Mouse (Mus musculus) spleen, postnatal 4 days (tissue): ENCODE data around the gene Atrx.
"Not testable (repeated sequence)": the region's sequence is repeated elsewhere in the genome, so short reads cannot be mapped to it uniquely, and the experiment has no call there.

Experiments used
- DNase-seq, 2 experiments: peaks; one replicate each; pipeline ENCODE4 v3.0.0; 2022; ENCODE audit warnings: low spot score in 2 of 2

Gene Atrx

GRCm38 (mm10) chrX:105928861-105929477 lies at the start of gene Atrx:
Atrx (minus strand) TSS chrX:105929403.
- DNase-seq = peak; percentile 67 to 78

GRCm38 (mm10) chrX:105957091-105957490 lies 27.9 kb upstream of the Atrx start:
- DNase-seq = not testable (repeated sequence)

- no peak for DNase-seq
Measured at GRCm38 (mm10) chrX:105953999-105954398, 24.8 kb upstream of the Atrx start.

GRCm38 (mm10) chrX:105946357-105946756 lies 17.2 kb upstream of the Atrx start:
- DNase-seq = no peak

- no peak for DNase-seq
Measured at GRCm38 (mm10) chrX:105939245-105939644, 10.0 kb upstream of the Atrx start.

- no peak for DNase-seq
Measured at GRCm38 (mm10) chrX:105937736-105938135, 8.5 kb upstream of the Atrx start.

- DNase-seq = no peak
Measured at GRCm38 (mm10) chrX:105934341-105934740, 5.1 kb upstream of the Atrx start.

GRCm38 (mm10) chrX:105929478-105930038 lies 355 bp upstream of the Atrx start:
- DNase-seq = no peak

GRCm38 (mm10) chrX:105927941-105928860 lies 1.0 kb downstream of the Atrx start:
- peak; percentile 15 to 62 for DNase-seq

- no peak for DNase-seq
Measured at GRCm38 (mm10) chrX:105926121-105926735, 3.0 kb downstream of the Atrx start.

GRCm38 (mm10) chrX:105924326-105925070 lies 4.7 kb downstream of the Atrx start:
- no peak for DNase-seq

- DNase-seq = no peak
Measured at GRCm38 (mm10) chrX:105923896-105924295, 5.3 kb downstream of the Atrx start.

- not testable (repeated sequence) for DNase-seq
Measured at GRCm38 (mm10) chrX:105922986-105923385, 6.2 kb downstream of the Atrx start.

- DNase-seq = peak; percentile 38 to 72
Measured at GRCm38 (mm10) chrX:105921421-105921820, 7.8 kb downstream of the Atrx start.

- no peak for DNase-seq
Measured at GRCm38 (mm10) chrX:105911728-105912127, 17.5 kb downstream of the Atrx start.

GRCm38 (mm10) chrX:105901611-105902010 lies 27.6 kb downstream of the Atrx start:
- no peak for DNase-seq

GRCm38 (mm10) chrX:105886921-105887320 lies 42.3 kb downstream of the Atrx start:
- no peak for DNase-seq

GRCm38 (mm10) chrX:105864367-105864766 lies 64.8 kb downstream of the Atrx start:
- peak in 1 of 2 experiments; percentile 11 for DNase-seq

GRCm38 (mm10) chrX:105824462-105824861 lies 104.7 kb downstream of the Atrx start:
- DNase-seq = no peak

GRCm38 (mm10) chrX:105794806-105795403 lies 134.3 kb downstream of the Atrx start:
- DNase-seq = no peak

GRCm38 (mm10) chrX:105773281-105773680 lies 155.9 kb downstream of the Atrx start:
- DNase-seq = no peak
